Mouse (Mus musculus) heart, postnatal 10 days (tissue): ENCODE data around the gene Olfr763. TPM values are rescaled to one million over a fixed set of nuclear protein-coding genes. Genes with fewer than 3 reads are reported as not detected.
"Not testable (repeated sequence)": the region's sequence is repeated elsewhere in the genome, so short reads cannot be mapped to it uniquely, and the experiment has no call there.

ENCODE experiments used
- DNase-seq, 2 experiments: peaks; one replicate each; pipeline ENCODE4 v3.0.0; 2021
- intact Hi-C: fragments of 180-260 bp; cut with DNase I; formaldehyde crosslinking; loops from one replicate; pipeline ENCODE4 v1.15.1; 2025
- total RNA-seq, 2 experiments: library from RNA; stranded (reverse); gene quantifications; 2 replicates each; pipeline ENCODE4 v1.2.3; 2021

Olfr763 gene
- total RNA-seq, result not detected

GRCm38 (mm10) chr10:129010288-129010841 is at the start of gene Olfr763:
TSS of gene Olfr763 (plus strand) at chr10:129010791.
- intact Hi-C loops, result no loop called here
- no peak for DNase-seq

GRCm38 (mm10) chr10:128964961-128965360 is 45.6 kb upstream of the Olfr763 start:
- intact Hi-C loops, result no loop called here
- DNase-seq, result no peak

DNA sequence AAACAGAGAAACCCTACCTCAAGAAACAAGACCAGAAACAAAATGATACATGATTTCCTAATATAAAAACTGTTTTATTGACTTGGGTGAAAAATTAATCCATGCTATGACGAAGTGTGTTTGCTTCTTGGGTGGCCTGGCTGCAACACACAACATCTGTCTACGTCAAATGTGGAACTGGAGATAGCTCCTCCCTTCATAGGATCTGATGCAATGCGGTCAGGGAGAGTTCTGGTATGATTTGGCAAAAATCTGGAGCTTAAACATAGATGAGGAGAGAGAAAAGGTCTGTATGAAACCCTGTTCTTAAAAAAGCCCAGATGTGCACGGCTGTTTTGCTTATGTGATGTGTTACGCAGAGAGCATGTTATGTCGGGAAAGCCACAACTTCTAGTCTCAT is 44.7 kb upstream of the Olfr763 start:
- intact Hi-C loops, result no loop called here
- no peak for DNase-seq

DNA sequence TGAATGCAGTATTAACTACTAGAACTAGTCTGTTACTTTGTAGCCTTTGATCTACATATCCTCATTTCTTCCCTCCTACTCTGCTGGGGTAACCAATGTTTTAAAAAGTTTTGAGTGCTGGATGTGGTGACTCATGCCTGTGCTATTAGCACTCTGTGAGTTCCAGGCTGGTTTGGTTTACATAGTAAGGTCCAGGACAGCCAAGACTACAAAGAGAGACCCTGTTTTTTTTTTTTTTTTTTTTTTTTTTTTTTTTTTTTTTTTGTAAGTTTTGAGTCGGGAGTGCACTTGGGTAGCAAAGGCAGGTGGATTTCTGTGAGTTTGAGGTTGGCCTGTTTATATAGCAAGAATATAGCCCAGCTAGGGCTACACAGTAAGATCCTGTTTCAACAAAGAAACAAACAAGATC is 42.2 kb upstream of the Olfr763 start:
- no peak for DNase-seq
- intact Hi-C loops, result no loop called here

DNA sequence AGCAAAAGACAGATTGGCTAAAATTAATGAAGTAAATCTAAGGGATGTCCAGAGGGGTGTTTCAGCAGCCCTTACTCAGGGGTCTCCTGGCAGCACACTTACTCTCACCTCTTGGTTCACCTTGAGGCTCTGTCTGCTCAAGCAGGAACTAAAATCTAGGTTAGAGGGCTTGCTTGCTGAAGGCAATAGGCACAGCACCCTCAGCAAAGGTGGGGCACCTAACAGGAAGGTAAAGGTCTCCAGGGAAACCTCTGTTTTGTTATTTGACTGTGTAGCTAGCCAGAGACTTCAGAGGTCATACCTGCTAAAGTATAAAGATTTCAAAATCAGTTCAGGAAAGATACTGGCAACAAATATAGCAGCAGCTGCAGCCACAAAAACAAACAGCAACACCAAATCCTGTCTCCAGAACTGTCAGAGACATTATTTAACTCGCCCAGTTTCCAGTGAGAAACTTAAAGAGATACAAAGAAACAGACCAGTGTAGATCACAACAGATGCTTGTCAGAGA is 39.8 kb upstream of the Olfr763 start:
- no peak for DNase-seq
- intact Hi-C loops, result loop anchor here (10.0 kb wide), 1 partner anchor 236 kb away; no protein-coding TSS in a partner anchor

DNA sequence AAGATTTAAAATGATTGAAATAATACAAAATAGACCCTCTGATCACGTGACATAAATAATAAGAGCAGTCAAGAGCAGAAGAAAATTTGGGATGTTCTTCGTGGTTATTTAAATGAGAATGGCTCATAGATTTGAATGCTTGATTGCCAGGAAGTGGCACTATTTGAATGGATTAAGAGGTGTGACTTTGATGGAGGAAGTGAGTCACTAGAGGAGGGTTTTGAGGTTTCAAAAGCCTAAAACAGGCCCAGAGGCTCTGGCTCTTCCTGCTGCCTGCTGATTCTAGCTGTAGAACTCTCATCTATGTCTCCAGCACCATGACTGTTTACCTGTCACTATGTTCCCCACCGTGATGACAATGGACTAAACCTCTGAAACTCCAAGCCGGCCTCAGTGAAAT is 37.8 kb upstream of the Olfr763 start:
- no peak for DNase-seq
- intact Hi-C loops, result loop anchor here (10.0 kb wide), 1 partner anchor 238 kb away; no protein-coding TSS in a partner anchor

DNA sequence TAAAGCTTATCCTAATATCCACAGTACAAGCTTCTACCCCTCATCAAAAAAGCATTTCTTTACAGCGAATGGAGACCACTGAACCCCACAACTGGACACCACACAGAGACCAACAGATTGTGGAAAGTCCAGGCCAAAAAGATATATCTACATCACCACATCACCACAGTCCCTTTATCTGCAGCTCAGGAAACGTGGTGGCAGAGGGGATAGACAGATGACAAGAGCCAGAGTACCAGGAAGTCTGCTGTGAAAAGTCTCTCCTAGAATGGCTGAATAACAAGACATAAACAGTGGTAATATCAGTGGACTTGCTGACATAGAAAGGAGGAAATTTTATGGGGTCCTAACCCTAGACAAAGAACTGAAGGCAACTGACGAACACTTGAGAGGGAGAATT is 34.2 kb upstream of the Olfr763 start:
- no peak for DNase-seq
- intact Hi-C loops, result loop anchor here (2.0 to 10.0 kb wide), 4 partner anchors 64 to 242 kb away; no protein-coding TSS in a partner anchor

GRCm38 (mm10) chr10:128977522-128978114 is 33.0 kb upstream of the Olfr763 start:
- intact Hi-C loops, result loop anchor here (2.0 to 10.0 kb wide), 4 partner anchors 65 to 243 kb away; no protein-coding TSS in a partner anchor
- DNase-seq, result peak; percentile 63 to 75

GRCm38 (mm10) chr10:128980644-128981365 is 29.8 kb upstream of the Olfr763 start:
- intact Hi-C loops, result no loop called here
- no peak for DNase-seq

GRCm38 (mm10) chr10:128989131-128989530 is 21.5 kb upstream of the Olfr763 start, which contains the start of gene Olfr9:
TSS of gene Olfr9 (plus strand) at chr10:128989431.
- intact Hi-C loops, result not testable (repeated sequence)

DNA sequence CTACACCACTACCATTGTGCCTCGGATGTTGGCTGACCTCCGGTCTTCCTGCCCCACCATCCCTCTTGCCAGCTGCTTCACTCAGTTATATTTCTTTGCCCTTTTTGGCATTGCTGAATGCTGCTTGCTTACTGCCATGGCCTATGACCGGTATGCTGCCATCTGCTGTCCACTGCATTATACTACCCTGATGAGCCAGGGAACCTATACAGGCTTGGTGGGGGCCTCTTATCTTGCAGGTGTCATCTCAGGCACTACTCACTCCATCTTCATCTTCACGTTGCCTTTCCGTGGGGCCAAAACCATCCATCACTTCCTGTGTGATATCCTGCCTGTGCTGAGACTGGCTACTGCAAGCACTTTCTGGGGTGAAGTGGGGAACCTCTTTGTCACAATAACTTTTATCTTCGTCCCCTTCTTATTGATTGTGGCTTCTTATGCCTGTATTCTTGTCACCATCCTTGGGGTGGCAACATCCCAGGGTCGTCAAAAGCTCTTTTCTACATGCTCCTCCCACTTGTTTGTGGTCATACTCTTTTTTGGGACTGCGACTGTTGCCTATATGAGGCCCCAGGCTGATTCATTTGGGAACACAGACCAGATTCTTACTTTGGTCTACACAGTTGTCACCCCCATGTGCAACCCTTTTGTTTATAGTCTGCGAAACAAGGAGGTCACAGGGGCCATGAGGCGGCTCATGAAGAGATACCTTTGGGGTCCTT is 20.3 kb upstream of the Olfr763 start:
- DNase-seq, intact Hi-C loops: not testable (repeated sequence)

More at GRCm38 (mm10) chr10:128989131-128989530, 21.5 kb upstream of the Olfr763 start, which contains the start of gene Olfr9:
- not testable (repeated sequence) for DNase-seq

DNA sequence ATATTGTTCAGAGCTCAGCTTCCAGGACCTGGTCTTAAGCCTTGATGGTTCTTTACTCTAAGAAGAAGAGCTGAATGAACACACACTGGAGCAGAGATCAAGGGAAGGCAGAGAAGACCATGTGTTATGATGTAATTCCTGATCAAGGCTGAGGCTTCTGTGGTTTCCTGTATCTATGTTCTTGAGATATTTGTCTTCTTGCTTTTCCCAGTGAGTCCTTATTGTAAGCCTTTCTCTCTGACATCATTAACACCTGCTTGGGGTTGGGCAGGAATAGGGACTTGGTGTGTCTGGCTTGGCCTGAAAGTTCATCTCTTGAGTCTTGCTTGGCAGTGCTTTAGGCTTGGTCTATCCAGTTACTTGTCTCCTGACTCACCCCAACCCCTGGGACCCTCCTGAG is 19.6 kb upstream of the Olfr763 start:
- no peak for DNase-seq

DNA sequence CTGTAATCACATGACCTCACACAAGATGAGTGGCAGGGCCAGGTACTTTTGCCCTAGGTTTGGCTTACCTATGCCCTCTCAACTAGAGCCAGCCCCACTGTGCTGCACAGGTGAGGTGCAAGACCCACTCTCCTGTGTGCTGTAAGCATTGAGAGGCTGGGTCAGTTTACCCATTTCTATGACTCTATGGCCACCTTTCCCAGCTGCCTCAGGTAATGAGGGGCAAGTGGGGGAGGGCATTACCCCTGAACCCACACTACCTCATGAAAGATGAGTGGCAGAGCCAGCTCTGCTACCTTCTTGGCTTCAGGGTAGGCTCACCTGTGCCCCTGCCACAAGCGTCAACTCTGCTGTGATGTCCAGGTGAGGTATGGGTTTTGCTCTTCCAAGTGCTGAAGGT is 14.8 kb upstream of the Olfr763 start:
- intact Hi-C loops, result no loop called here
- no peak for DNase-seq

More for the DNA sequence above, 19.6 kb upstream of the Olfr763 start:
- intact Hi-C loops, result no loop called here

DNA sequence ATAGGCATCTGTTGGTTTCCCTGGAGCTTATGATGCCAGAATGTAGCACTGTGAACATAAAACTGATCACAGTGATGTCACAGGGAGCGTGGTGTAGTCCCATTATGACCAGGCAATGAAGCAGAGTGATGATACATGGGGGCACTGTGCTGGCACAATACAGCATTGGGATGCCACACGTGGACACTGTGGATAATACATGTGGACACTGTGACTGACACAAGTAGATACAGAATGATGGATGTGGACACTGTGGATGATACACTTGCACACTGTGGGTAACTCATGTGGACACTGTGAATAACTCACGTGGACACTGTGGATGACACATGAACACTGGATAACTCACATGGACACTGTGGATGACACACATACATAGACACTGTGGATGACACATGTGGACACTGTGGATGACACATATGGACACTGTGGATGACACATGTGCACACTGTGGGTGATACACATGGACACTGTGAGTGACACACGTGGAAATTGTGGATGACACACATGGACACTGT is 14.0 kb upstream of the Olfr763 start:
- intact Hi-C loops, result no loop called here
- no peak for DNase-seq

GRCm38 (mm10) chr10:129004032-129004920 is 6.3 kb upstream of the Olfr763 start:
- no peak for DNase-seq
- intact Hi-C loops, result no loop called here

- DNase-seq, intact Hi-C loops: not testable (repeated sequence)
Observed at GRCm38 (mm10) chr10:129011511-129011910, 920 bp downstream of the Olfr763 start.

DNA sequence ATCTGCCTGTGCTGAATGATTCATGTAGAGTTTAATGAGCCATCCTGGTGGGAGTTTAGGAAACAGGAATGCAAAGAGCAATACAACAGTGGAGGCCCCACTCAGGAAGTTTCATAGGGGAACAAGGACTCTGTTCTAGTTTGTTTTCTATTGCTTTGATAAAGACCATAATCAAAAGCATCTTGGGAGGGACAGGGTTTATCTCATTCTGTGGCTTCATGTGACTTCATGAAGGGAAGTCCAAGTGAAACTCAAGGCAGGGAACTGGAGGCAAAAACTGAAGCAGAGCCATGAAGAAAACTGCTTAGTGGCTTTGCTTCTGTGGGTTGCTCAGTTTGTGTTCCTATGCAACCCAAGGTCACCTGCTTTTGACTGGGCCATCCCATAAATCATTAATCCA is 3.9 kb downstream of the Olfr763 start:
- intact Hi-C loops, result no loop called here
- DNase-seq, result no peak

DNA sequence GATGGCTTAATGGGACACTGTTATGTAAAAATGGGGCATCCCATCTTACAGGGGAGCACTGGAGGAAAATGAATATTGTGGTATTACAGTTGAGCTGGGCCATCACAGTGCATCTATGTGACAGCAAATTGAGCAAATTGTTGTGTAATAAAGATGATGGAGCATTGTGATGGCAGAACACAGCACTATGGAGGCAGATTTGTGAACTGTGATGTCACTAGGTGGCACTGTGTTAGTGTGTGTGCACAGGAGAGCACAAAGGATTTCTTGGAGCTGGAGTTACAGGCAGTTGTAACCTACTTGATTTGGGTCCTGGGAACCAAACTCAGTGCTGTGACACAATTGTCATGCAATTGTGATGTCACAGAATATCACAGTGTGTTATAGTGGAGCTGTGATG is 12.7 kb downstream of the Olfr763 start:
- intact Hi-C loops, result no loop called here
- DNase-seq, result no peak

GRCm38 (mm10) chr10:129026018-129026662 is 15.5 kb downstream of the Olfr763 start:
- peak in 1 of 2 experiments; percentile 25 for DNase-seq
- intact Hi-C loops, result loop anchor here (5.0 kb wide), 1 partner anchor 1066 kb away; no protein-coding TSS in a partner anchor
